Mouse (Mus musculus): ENCODE measurements at regions not wholly inside any gene's neighbourhood (a gene's known extent, or its start where the extent isn't known, plus 50 kb on each side); places are given as distances from the start of the nearest gene placed in this dataset.

GRCm38 (mm10) chr10:66548073-66548472, 547.9 kb upstream of the Jmjd1c start:
- H3K4me3 ChIP-seq (ENCODE audit: low read depth, low read length), result no peak overlapping the region
- 70% methylated on average over 4 of the region's 4 CpGs for WGBS
- no peak overlapping the region for H3K9ac ChIP-seq (replicated peaks; ENCODE audit: low read depth, low read length)
- H3K27ac ChIP-seq (ENCODE audit: low read length), result no peak overlapping the region
- no peaks in the 10 kb centered on the region for H3K36me3 ChIP-seq (ENCODE audit: control insufficient read depth, insufficient read depth, low read length)
- H3K27me3 ChIP-seq (ENCODE audit: control insufficient read depth, insufficient read depth, low read length), result no peaks in the 10 kb centered on the region
- H3K4me2 ChIP-seq (replicated peaks; ENCODE audit: low read depth, low read length), result no peak overlapping the region
- no peaks in the 10 kb centered on the region for H3K4me1 ChIP-seq (ENCODE audit: control insufficient read depth, insufficient read depth, low read length)
- ATAC-seq (ENCODE audit: insufficient number of reproducible peaks, insufficient read depth, low FRiP score, low read depth), result no peak
- H3K9me3 ChIP-seq (ENCODE audit: control insufficient read depth, low read depth, low read length), result no peaks in the 10 kb centered on the region

DNA sequence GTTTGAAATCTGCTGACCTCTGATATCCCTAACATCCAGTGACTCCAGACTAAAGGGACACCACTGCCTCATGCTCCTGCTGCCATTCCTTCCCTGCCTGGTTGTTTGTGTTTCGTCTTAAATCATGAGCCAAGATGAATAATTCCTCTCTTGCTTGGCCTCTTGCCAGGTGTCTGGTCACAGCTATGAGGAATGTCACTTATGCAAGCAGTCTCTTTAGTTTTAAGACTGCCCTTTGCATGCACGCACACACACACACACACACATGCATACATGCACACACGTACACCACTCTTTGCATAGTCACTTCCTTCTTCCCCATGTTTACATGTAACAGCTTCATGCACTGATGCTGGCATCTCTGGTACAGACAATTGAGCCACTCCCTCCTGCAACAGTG, 543.0 kb upstream of the Jmjd1c start:
- Histone ChIP-seq H3K4me2 (replicated peaks; ENCODE audit: low read depth, low read length) (no peak overlapping the region), H3K27me3 (ENCODE audit: control insufficient read depth, insufficient read depth, low read length) (no peaks in the 10 kb centered on the region), H3K36me3 (ENCODE audit: control insufficient read depth, insufficient read depth, low read length) (no peaks in the 10 kb centered on the region), H3K27ac (ENCODE audit: low read length) (no peak overlapping the region), H3K9ac (replicated peaks; ENCODE audit: low read depth, low read length) (no peak overlapping the region), H3K4me3 (ENCODE audit: low read depth, low read length) (no peak overlapping the region), H3K4me1 (ENCODE audit: control insufficient read depth, insufficient read depth, low read length) (no peaks in the 10 kb centered on the region), H3K9me3 (ENCODE audit: control insufficient read depth, low read depth, low read length) (no peaks in the 10 kb centered on the region)
- no peak for ATAC-seq (ENCODE audit: insufficient number of reproducible peaks, insufficient read depth, low FRiP score, low read depth)
- 49% methylated on average over 3 of the region's 3 CpGs for WGBS

GRCm38 (mm10) chr10:66554259-66554658, 541.7 kb upstream of the Jmjd1c start:
- Histone ChIP-seq H3K27me3 (ENCODE audit: control insufficient read depth, insufficient read depth, low read length) (no peaks in the 10 kb centered on the region), H3K9me3 (ENCODE audit: control insufficient read depth, low read depth, low read length) (no peaks in the 10 kb centered on the region), H3K9ac (replicated peaks; ENCODE audit: low read depth, low read length) (no peak overlapping the region), H3K4me2 (replicated peaks; ENCODE audit: low read depth, low read length) (no peak overlapping the region), H3K36me3 (ENCODE audit: control insufficient read depth, insufficient read depth, low read length) (no peaks in the 10 kb centered on the region), H3K27ac (ENCODE audit: low read length) (no peak overlapping the region), H3K4me1 (ENCODE audit: control insufficient read depth, insufficient read depth, low read length) (no peaks in the 10 kb centered on the region), H3K4me3 (ENCODE audit: low read depth, low read length) (no peak overlapping the region)
- ATAC-seq (ENCODE audit: insufficient number of reproducible peaks, insufficient read depth, low FRiP score, low read depth), result no peak
- WGBS, result 74% methylated on average over 1 of the region's 1 CpGs

DNA sequence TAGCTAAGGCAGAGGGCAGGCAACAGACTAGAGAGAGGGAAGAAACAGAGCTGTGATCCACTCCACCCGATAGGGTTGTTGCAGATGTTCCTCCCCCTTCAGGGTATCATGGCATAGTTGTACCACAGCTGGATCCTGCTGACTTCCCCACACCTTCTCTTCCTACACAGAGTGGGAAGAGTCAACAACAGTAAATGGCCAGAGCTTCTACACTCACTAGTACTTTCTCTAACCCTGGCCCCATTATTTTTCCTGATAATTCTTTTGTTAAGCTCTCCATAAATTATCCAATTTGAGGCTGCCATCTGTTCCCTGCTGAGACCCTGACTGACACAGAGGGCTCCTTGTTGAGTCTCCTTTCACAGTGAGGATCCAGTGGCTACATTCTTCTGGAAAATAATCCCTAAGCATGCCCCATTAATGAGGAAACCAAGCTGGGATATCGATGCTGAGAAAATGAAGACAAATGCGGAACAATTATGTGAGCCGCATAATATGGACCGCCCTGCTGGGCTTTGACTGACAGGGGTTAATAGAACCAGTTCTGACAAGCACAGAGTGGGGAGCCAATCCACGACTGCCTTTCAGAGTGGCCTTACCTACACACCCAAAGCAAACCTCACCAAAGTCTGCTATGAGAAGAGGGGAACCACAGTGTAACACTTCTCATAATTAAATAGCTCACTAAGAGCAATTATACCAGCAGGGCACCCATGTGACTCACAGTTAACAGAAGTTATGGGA, 537.7 kb upstream of the Jmjd1c start:
- Histone ChIP-seq H3K9ac (replicated peaks; ENCODE audit: low read depth, low read length) (no peak overlapping the region), H3K36me3 (ENCODE audit: control insufficient read depth, insufficient read depth, low read length) (no peaks in the 10 kb centered on the region), H3K4me3 (ENCODE audit: low read depth, low read length) (no peak overlapping the region), H3K27me3 (ENCODE audit: control insufficient read depth, insufficient read depth, low read length) (no peaks in the 10 kb centered on the region), H3K9me3 (ENCODE audit: control insufficient read depth, low read depth, low read length) (no peaks in the 10 kb centered on the region), H3K27ac (ENCODE audit: low read length) (no peak overlapping the region), H3K4me1 (ENCODE audit: control insufficient read depth, insufficient read depth, low read length) (no peaks in the 10 kb centered on the region), H3K4me2 (replicated peaks; ENCODE audit: low read depth, low read length) (no peak overlapping the region)
- 71% methylated on average over 6 of the region's 6 CpGs for WGBS
- ATAC-seq (ENCODE audit: insufficient number of reproducible peaks, insufficient read depth, low FRiP score, low read depth), result no peak

GRCm38 (mm10) chr10:66565374-66565773, 530.6 kb upstream of the Jmjd1c start:
- Histone ChIP-seq H3K27ac (ENCODE audit: low read length) (no peak overlapping the region), H3K36me3 (ENCODE audit: control insufficient read depth, insufficient read depth, low read length) (no peaks in the 10 kb centered on the region), H3K4me3 (ENCODE audit: low read depth, low read length) (no peak overlapping the region), H3K4me1 (ENCODE audit: control insufficient read depth, insufficient read depth, low read length) (no peaks in the 10 kb centered on the region), H3K9me3 (ENCODE audit: control insufficient read depth, low read depth, low read length) (no peaks in the 10 kb centered on the region), H3K27me3 (ENCODE audit: control insufficient read depth, insufficient read depth, low read length) (no peaks in the 10 kb centered on the region), H3K9ac (replicated peaks; ENCODE audit: low read depth, low read length) (no peak overlapping the region), H3K4me2 (replicated peaks; ENCODE audit: low read depth, low read length) (no peak overlapping the region)
- no peak for ATAC-seq (ENCODE audit: insufficient number of reproducible peaks, insufficient read depth, low FRiP score, low read depth)
- WGBS, result 89% methylated on average over 6 of the region's 6 CpGs

DNA sequence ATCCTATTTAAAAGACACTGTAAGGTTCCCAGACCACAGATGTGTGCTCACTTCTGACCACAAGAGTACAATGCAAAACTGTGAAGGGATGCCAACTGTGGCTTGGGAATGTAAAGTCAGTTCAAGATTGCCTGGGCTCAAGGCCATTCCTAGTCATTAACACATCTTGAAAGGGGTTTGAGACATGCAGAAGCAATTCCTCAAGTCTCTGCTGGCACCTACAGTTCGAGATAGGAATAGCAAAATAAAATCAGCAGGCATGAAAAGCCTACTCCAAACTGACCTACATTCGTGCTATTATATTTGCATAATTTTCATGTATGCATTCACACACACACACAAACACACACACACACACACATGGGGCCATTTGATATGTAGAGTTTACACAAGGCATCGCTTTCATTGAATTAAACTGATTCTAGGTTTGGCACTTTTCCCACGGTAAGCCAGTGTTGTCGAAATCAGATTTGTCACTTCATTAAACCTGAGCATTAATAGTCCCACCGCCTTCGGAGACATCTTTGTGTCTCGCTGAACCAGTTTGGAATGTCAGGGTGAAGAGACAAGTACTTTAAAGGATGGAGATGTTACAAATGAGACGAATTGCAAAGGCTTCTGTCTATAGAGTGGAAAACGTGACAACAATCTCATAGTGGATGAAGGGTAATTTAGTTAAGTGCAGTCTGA, 520.9 kb upstream of the Jmjd1c start:
- Histone ChIP-seq H3K27me3 (ENCODE audit: control insufficient read depth, insufficient read depth, low read length) (no peaks in the 10 kb centered on the region), H3K36me3 (ENCODE audit: control insufficient read depth, insufficient read depth, low read length) (no peaks in the 10 kb centered on the region), H3K4me2 (replicated peaks; ENCODE audit: low read depth, low read length) (no peak overlapping the region), H3K27ac (ENCODE audit: low read length) (no peak overlapping the region), H3K9me3 (ENCODE audit: control insufficient read depth, low read depth, low read length) (no peaks in the 10 kb centered on the region), H3K4me1 (ENCODE audit: control insufficient read depth, insufficient read depth, low read length) (no peaks in the 10 kb centered on the region), H3K4me3 (ENCODE audit: low read depth, low read length) (no peak overlapping the region), H3K9ac (replicated peaks; ENCODE audit: low read depth, low read length) (no peak overlapping the region)
- WGBS, result 47% methylated on average over 10 of the region's 10 CpGs
- no peak for ATAC-seq (ENCODE audit: insufficient number of reproducible peaks, insufficient read depth, low FRiP score, low read depth)

GRCm38 (mm10) chr10:66593001-66593400, 502.9 kb upstream of the Jmjd1c start:
- H3K36me3 ChIP-seq (ENCODE audit: control insufficient read depth, insufficient read depth, low read length), result no peaks in the 10 kb centered on the region
- WGBS, result 38% methylated on average over 3 of the region's 3 CpGs
- no peaks in the 10 kb centered on the region; the same call in 1 of the 2 replicates for H3K27me3 ChIP-seq (ENCODE audit: control insufficient read depth, insufficient read depth, low read length)
- H3K27ac ChIP-seq (ENCODE audit: low read length), result no peak overlapping the region
- H3K9ac ChIP-seq (replicated peaks; ENCODE audit: low read depth, low read length), result no peak overlapping the region
- no peaks in the 10 kb centered on the region for H3K9me3 ChIP-seq (ENCODE audit: control insufficient read depth, low read depth, low read length)
- no peak overlapping the region for H3K4me2 ChIP-seq (replicated peaks; ENCODE audit: low read depth, low read length)
- H3K4me3 ChIP-seq (ENCODE audit: low read depth, low read length), result no peak overlapping the region
- no peaks in the 10 kb centered on the region for H3K4me1 ChIP-seq (ENCODE audit: control insufficient read depth, insufficient read depth, low read length)
- no peak for ATAC-seq (ENCODE audit: insufficient number of reproducible peaks, insufficient read depth, low FRiP score, low read depth)

- no peaks in the 10 kb centered on the region for H3K9me3 ChIP-seq (ENCODE audit: control insufficient read depth, low read depth, low read length)
- no peak for ATAC-seq (ENCODE audit: insufficient number of reproducible peaks, insufficient read depth, low FRiP score, low read depth)
- no peak overlapping the region for H3K4me3 ChIP-seq (ENCODE audit: low read depth, low read length)
- WGBS, result 38% methylated on average over 6 of the region's 6 CpGs
- H3K36me3 ChIP-seq (ENCODE audit: control insufficient read depth, insufficient read depth, low read length), result no peaks in the 10 kb centered on the region
- no peaks in the 10 kb centered on the region for H3K4me1 ChIP-seq (ENCODE audit: control insufficient read depth, insufficient read depth, low read length)
- no peak overlapping the region for H3K4me2 ChIP-seq (replicated peaks; ENCODE audit: low read depth, low read length)
- H3K9ac ChIP-seq (replicated peaks; ENCODE audit: low read depth, low read length), result no peak overlapping the region
- no peak overlapping the region for H3K27ac ChIP-seq (ENCODE audit: low read length)
- H3K27me3 ChIP-seq (ENCODE audit: control insufficient read depth, insufficient read depth, low read length), result no peaks in the 10 kb centered on the region; the same call in 1 of the 2 replicates
These were observed 502.4 kb upstream of the Jmjd1c start for GRCm38 (mm10) chr10:66593506-66593905.

Data from stomach, embryonic 14.5 days (tissue).